ENCODE assay signal across 11 mouse cellular contexts in genomic region chr8:111079861-111080271, GRCm38 (mm10). TPM values are rescaled to one million over a fixed set of nuclear protein-coding genes. Genes with fewer than 3 reads are reported as not detected.
DNase-seq lines count a peak whose midpoint lies in the region; ATAC-seq and TF ChIP-seq lines count a peak whose summit lies in the region.
"Had no signal": no experiment of that assay in that cellular context is flagged by ENCODE, and none has a peak within 500 bp of the region (broad histone marks: within the 10 kb centered on the region; RNA-seq: fewer than 3 reads in every experiment).

No protein-coding gene starts in this region.

- no peak overlapping the region for H3K4me3 ChIP-seq in layer of hippocampus, adult 2 months
- no peak overlapping the region for H3K4me3 ChIP-seq in hindbrain, postnatal 0 days (ENCODE audit: low read length)
- no peak overlapping the region for H3K4me3 ChIP-seq in lung, postnatal 0 days (ENCODE audit: low read depth, low read length)
- H3K4me3 ChIP-seq: neural tube, embryonic 13.5 days had no signal

- no peaks in the 10 kb centered on the region for H3K4me1 ChIP-seq in hindbrain, postnatal 0 days (ENCODE audit: insufficient read depth, low read length)
- H3K4me1 ChIP-seq in lung, postnatal 0 days (ENCODE audit: insufficient read depth, low read depth, low read length): no peaks in the 10 kb centered on the region

- no peak overlapping the region for H3K4me2 ChIP-seq in hindbrain, postnatal 0 days (ENCODE audit: low read depth, low read length)
- no peak overlapping the region for H3K4me2 ChIP-seq in lung, postnatal 0 days (replicated peaks; ENCODE audit: low read depth, low read length)
- H3K4me2 ChIP-seq: neural tube, embryonic 13.5 days had no signal

- 24% methylated on average over 6 of the region's 6 CpGs for WGBS in hindbrain, postnatal 0 days
- 40% methylated on average over 6 of the region's 6 CpGs for WGBS in lung, postnatal 0 days

- no peak for DNase-seq in layer of hippocampus, adult 2 months (ENCODE audit: low spot score in 2 of 2)
- DNase-seq in layer of hippocampus, postnatal 25 days (ENCODE audit: extremely low spot score in 1 of 2, low spot score in 1 of 2): no peak
- DNase-seq in ZHBTc4 (ENCODE audit: low read depth, low spot score): peak; percentile 61
- DNase-seq in hindbrain, postnatal 0 days (ENCODE audit: low spot score): peak; percentile 42
- DNase-seq in lung, postnatal 0 days (ENCODE audit: low spot score): peak; percentile 51
- no peak for DNase-seq in layer of hippocampus, postnatal 10 days (ENCODE audit: low spot score in 2 of 2)
- DNase-seq in cerebellum, postnatal 36 days: no peak

- no peak overlapping the region for H3K27ac ChIP-seq in layer of hippocampus, adult 2 months
- no peak overlapping the region for H3K27ac ChIP-seq in hindbrain, postnatal 0 days
- H3K27ac ChIP-seq in lung, postnatal 0 days (ENCODE audit: low read length): no peak overlapping the region
- H3K27ac ChIP-seq: neural tube, embryonic 13.5 days had no signal

- H3K9me3 ChIP-seq in hindbrain, postnatal 0 days (ENCODE audit: low read length): no peaks in the 10 kb centered on the region
- no peaks in the 10 kb centered on the region for H3K9me3 ChIP-seq in lung, postnatal 0 days (ENCODE audit: low read length)
- H3K9me3 ChIP-seq: neural tube, embryonic 13.5 days had no signal

- peak; percentile 53 for TF ChIP-seq CTCF in layer of hippocampus, adult 2 months (conservative IDR thresholded peaks at IDR 0.05)
- TF ChIP-seq CTCF in hindbrain, postnatal 0 days (IDR thresholded peaks at IDR 0.05; ENCODE audit: low read depth): peak; percentile 50
- TF ChIP-seq CTCF in lung, postnatal 0 days (IDR thresholded peaks at IDR 0.05): peak; percentile 68

- no peak for ATAC-seq in hindbrain, postnatal 0 days
- ATAC-seq in lung, postnatal 0 days: no peak
- no peak for ATAC-seq in inflammation-experienced regulatory T-cells, adult 6 months

- H3K36me3 ChIP-seq in hindbrain, postnatal 0 days (ENCODE audit: insufficient read depth, low read length): no peaks in the 10 kb centered on the region
- H3K36me3 ChIP-seq in lung, postnatal 0 days (ENCODE audit: insufficient read depth, low read length): no peaks in the 10 kb centered on the region
- H3K36me3 ChIP-seq: neural tube, embryonic 13.5 days had no signal

- no peaks in the 10 kb centered on the region for H3K27me3 ChIP-seq in hindbrain, postnatal 0 days (ENCODE audit: insufficient read depth, low read length)
- H3K27me3 ChIP-seq in lung, postnatal 0 days (replicated peaks; ENCODE audit: insufficient read depth, low read length): no peaks in the 10 kb centered on the region
- H3K27me3 ChIP-seq: neural tube, embryonic 13.5 days had no signal

- H3K9ac ChIP-seq in hindbrain, postnatal 0 days (replicated peaks; ENCODE audit: low read length): no peak overlapping the region
- no peak overlapping the region for H3K9ac ChIP-seq in lung, postnatal 0 days (replicated peaks; ENCODE audit: low read depth)
- H3K9ac ChIP-seq: neural tube, embryonic 13.5 days had no signal

- no peak for TF ChIP-seq EP300 in lung, postnatal 0 days (IDR thresholded peaks at IDR 0.05)

RNA-seq across cellular contexts. Expression of gene Clec18a, which starts 12.4 kb away (rescaled TPM):
- total RNA-seq in layer of hippocampus, adult 2 months (2021): 1 to 10 TPM; 1.3 to 1.5 TPM
- 1 to 10 TPM; 1.5 to 1.8 TPM for total RNA-seq in layer of hippocampus, postnatal 25 days (2021)
- not detected in 2 replicates for total RNA-seq in hindbrain, postnatal 0 days (2014; rRNA removed)
- polyA plus RNA-seq in hindbrain, postnatal 0 days (2015; fragmentation: Nextera tagmentation; extraction: Ambion mirVana): 0.55 and 0.58 TPM in 2 replicates
- not detected in 2 replicates for polyA plus RNA-seq in lung, postnatal 0 days (2015; fragmentation: Nextera tagmentation; extraction: Ambion mirVana)
- 1 to 10 TPM in 1 of 2 experiments, under 1 TPM in 1; 0.59 to 1.1 TPM for total RNA-seq in layer of hippocampus, postnatal 10 days (2021)
- polyA plus RNA-seq in inflammation-experienced regulatory T-cells, adult 6 months (2017; shearing (Covaris generic)): not detected

RNA-seq across cellular contexts. Expression of gene Pdpr, which starts 14.6 kb away (rescaled TPM):
- total RNA-seq in layer of hippocampus, adult 2 months (2021): 10 to 100 TPM; 25.8 to 29.9 TPM
- total RNA-seq in layer of hippocampus, postnatal 25 days (2021): 10 to 100 TPM; 27.2 to 31.4 TPM
- total RNA-seq in hindbrain, postnatal 0 days (2014; rRNA removed): 29.6 and 34.0 TPM in 2 replicates
- 10.3 and 10.7 TPM in 2 replicates for polyA plus RNA-seq in hindbrain, postnatal 0 days (2015; fragmentation: Nextera tagmentation; extraction: Ambion mirVana)
- 6.5 and 7.1 TPM in 2 replicates for polyA plus RNA-seq in lung, postnatal 0 days (2015; fragmentation: Nextera tagmentation; extraction: Ambion mirVana)
- 10 to 100 TPM; 30.9 to 34.7 TPM for total RNA-seq in layer of hippocampus, postnatal 10 days (2021)
- polyA plus RNA-seq in inflammation-experienced regulatory T-cells, adult 6 months (2017; shearing (Covaris generic)): 1 to 10 TPM; 7.0 to 9.7 (median 8.7) TPM

RNA-seq across cellular contexts. Expression of gene Exosc6, which starts 23.7 kb away (rescaled TPM):
- total RNA-seq in layer of hippocampus, adult 2 months (2021): not detected
- total RNA-seq in layer of hippocampus, postnatal 25 days (2021): not detected
- total RNA-seq in hindbrain, postnatal 0 days (2014; rRNA removed): 11.8 TPM in 1 of 2 replicates, not detected in the other
- polyA plus RNA-seq in hindbrain, postnatal 0 days (2015; fragmentation: Nextera tagmentation; extraction: Ambion mirVana): not detected in 2 replicates
- 4.2 and 5.0 TPM in 2 replicates for polyA plus RNA-seq in lung, postnatal 0 days (2015; fragmentation: Nextera tagmentation; extraction: Ambion mirVana)
- total RNA-seq in layer of hippocampus, postnatal 10 days (2021): not detected
- not detected for polyA plus RNA-seq in inflammation-experienced regulatory T-cells, adult 6 months (2017; shearing (Covaris generic))
- total RNA-seq: left cerebral cortex, postnatal 36 days had no signal
- polyA plus RNA-seq: neural tube, embryonic 13.5 days; testis, adult 2 months had no signal

RNA-seq across cellular contexts. Expression of gene Aars, which starts 46.9 kb away (rescaled TPM):
- 10 to 100 TPM; 79.5 to 86.3 TPM for total RNA-seq in layer of hippocampus, adult 2 months (2021)
- 10 to 100 TPM; 79.5 to 85.2 TPM for total RNA-seq in layer of hippocampus, postnatal 25 days (2021)
- total RNA-seq in hindbrain, postnatal 0 days (2014; rRNA removed): 97.9 and 99.5 TPM in 2 replicates
- 74.3 and 82.2 TPM in 2 replicates for polyA plus RNA-seq in hindbrain, postnatal 0 days (2015; fragmentation: Nextera tagmentation; extraction: Ambion mirVana)
- polyA plus RNA-seq in lung, postnatal 0 days (2015; fragmentation: Nextera tagmentation; extraction: Ambion mirVana): 25.2 and 26.0 TPM in 2 replicates
- 100 to 1,000 TPM in 1 of 2 experiments, 10 to 100 TPM in 1; 93.0 to 100 TPM for total RNA-seq in layer of hippocampus, postnatal 10 days (2021)
- 10 to 100 TPM; 21.3 to 26.7 (median 25.5) TPM for polyA plus RNA-seq in inflammation-experienced regulatory T-cells, adult 6 months (2017; shearing (Covaris generic))

RNA-seq across cellular contexts. Expression of gene Ddx19b, which starts 48.3 kb away (rescaled TPM):
- 10 to 100 TPM; 17.1 to 17.3 TPM for total RNA-seq in layer of hippocampus, adult 2 months (2021)
- 10 to 100 TPM; 20.4 to 22.2 TPM for total RNA-seq in layer of hippocampus, postnatal 25 days (2021)
- 12.8 and 13.1 TPM in 2 replicates for total RNA-seq in hindbrain, postnatal 0 days (2014; rRNA removed)
- 5.4 and 5.8 TPM in 2 replicates for polyA plus RNA-seq in hindbrain, postnatal 0 days (2015; fragmentation: Nextera tagmentation; extraction: Ambion mirVana)
- polyA plus RNA-seq in lung, postnatal 0 days (2015; fragmentation: Nextera tagmentation; extraction: Ambion mirVana): 3.4 and 3.7 TPM in 2 replicates
- 10 to 100 TPM; 23.0 to 25.3 TPM for total RNA-seq in layer of hippocampus, postnatal 10 days (2021)
- 1 to 10 TPM; 6.1 to 7.4 (median 7.4) TPM for polyA plus RNA-seq in inflammation-experienced regulatory T-cells, adult 6 months (2017; shearing (Covaris generic))

Comparison
In these comparisons a context has a peak if more than half of its experiments do, and no peak if none do; other contexts are left out.
1. DNase-seq: peak in ZHBTc4 (single experiment), hindbrain, postnatal 0 days (single experiment) and lung, postnatal 0 days (single experiment); none in layer of hippocampus, adult 2 months (0 of 2), layer of hippocampus, postnatal 25 days (0 of 2), layer of hippocampus, postnatal 10 days (0 of 2) and cerebellum, postnatal 36 days (0 of 2).
2. Peak in every context shown above with its lines, with median percentiles within 50 percentile points of each other: CTCF ChIP-seq.